Mouse (Mus musculus): ENCODE measurements around the gene Gnpnat1. TPM values are rescaled to one million over a fixed set of nuclear protein-coding genes. Genes with fewer than 3 reads are reported as not detected.
A peak's percentile ranks its signal among the peaks of the same experiment; 100 is the strongest.

The Gnpnat1 gene
- polyA plus RNA-seq, 1 experiment from 2014 or later, result 36.8 TPM

DNA sequence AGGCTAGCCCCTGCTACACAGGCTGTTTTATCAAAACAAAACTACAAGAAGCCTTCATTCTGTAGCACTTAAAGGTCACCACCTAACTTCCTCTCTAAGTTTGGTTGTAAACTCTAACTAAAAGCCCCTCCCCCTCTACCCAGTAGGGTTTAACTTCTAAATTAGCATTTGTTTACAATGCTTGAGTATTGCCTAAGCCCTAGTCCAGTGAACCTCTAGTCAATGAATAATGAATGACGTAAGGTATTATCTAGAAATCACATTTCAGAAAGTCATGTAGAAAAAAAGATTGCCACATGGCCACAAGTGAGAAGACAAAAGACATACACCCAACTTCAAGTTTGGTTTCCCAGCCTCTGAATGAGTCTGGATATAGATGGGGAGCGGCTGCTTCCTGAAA is 17.2 kb downstream of the Gnpnat1 start:
- Histone ChIP-seq H3K36me3 (ENCODE audit: control insufficient read depth, insufficient read depth, low read length) (peaks cover 2% of the 10 kb centered on the region; the same call in 1 of the 2 replicates), H3K4me3 (ENCODE audit: low read depth, low read length) (peak overlapping the region; percentile 81), H3K9ac (ENCODE audit: low read depth, low read length) (no peak overlapping the region), H3K4me1 (ENCODE audit: control insufficient read depth, insufficient read depth, low read length) (peaks cover 8% of the 10 kb centered on the region), H3K27ac (ENCODE audit: low read depth, low read length) (no peak overlapping the region), H3K4me2 (peak overlapping the region; percentile 82), H3K27me3 (ENCODE audit: control insufficient read depth, insufficient read depth, low read length) (no peaks in the 10 kb centered on the region), H3K9me3 (replicated peaks; ENCODE audit: control insufficient read depth, low read length) (no peaks in the 10 kb centered on the region)
- WGBS (ENCODE audit: insufficient replicate concordance), result 20% methylated on average over 2 of the region's 2 CpGs
- ATAC-seq (replicated peaks; ENCODE audit: insufficient number of reproducible peaks, low FRiP score, low TSS enrichment), result no peak

DNA sequence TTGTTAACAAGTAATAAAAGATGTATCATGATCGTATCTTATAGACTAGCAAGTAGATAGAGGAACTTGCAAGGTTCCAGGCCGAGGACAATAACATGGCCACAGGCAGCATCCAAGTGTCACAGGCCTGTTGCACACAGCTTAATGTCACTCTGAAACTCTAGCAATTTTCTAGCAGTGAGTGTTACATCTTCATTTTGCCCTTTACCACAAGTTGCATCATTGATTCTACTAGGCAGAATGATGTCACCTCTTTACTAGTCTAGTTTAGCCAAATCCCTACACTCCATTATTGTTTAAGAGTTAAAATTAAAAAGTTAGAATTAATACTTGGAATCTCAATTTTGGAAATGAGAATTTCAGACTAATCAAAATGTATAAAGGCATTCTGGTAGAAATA is 19.1 kb downstream of the Gnpnat1 start:
- Histone ChIP-seq H3K9ac (ENCODE audit: low read depth, low read length) (no peak overlapping the region), H3K27ac (ENCODE audit: low read depth, low read length) (no peak overlapping the region), H3K4me3 (ENCODE audit: low read depth, low read length) (no peak overlapping the region), H3K4me1 (ENCODE audit: control insufficient read depth, insufficient read depth, low read length) (peaks cover 8% of the 10 kb centered on the region), H3K27me3 (ENCODE audit: control insufficient read depth, insufficient read depth, low read length) (no peaks in the 10 kb centered on the region), H3K36me3 (ENCODE audit: control insufficient read depth, insufficient read depth, low read length) (peaks cover 5% of the 10 kb centered on the region; the same call in 1 of the 2 replicates), H3K9me3 (replicated peaks; ENCODE audit: control insufficient read depth, low read length) (no peaks in the 10 kb centered on the region), H3K4me2 (no peak overlapping the region)
- no peak for ATAC-seq (replicated peaks; ENCODE audit: insufficient number of reproducible peaks, low FRiP score, low TSS enrichment)
- 85% methylated on average over 2 of the region's 2 CpGs for WGBS (ENCODE audit: insufficient replicate concordance)

- Histone ChIP-seq H3K9ac (ENCODE audit: low read depth, low read length) (no peak overlapping the region), H3K36me3 (ENCODE audit: control insufficient read depth, insufficient read depth, low read length) (peaks cover 7% of the 10 kb centered on the region; the same call in 1 of the 2 replicates), H3K27me3 (ENCODE audit: control insufficient read depth, insufficient read depth, low read length) (no peaks in the 10 kb centered on the region), H3K27ac (ENCODE audit: low read depth, low read length) (no peak overlapping the region), H3K4me3 (ENCODE audit: low read depth, low read length) (no peak overlapping the region), H3K4me2 (no peak overlapping the region), H3K9me3 (replicated peaks; ENCODE audit: control insufficient read depth, low read length) (no peaks in the 10 kb centered on the region), H3K4me1 (ENCODE audit: control insufficient read depth, insufficient read depth, low read length) (peaks cover 8% of the 10 kb centered on the region)
- WGBS (ENCODE audit: insufficient replicate concordance), result 73% methylated on average over 4 of the region's 4 CpGs
- ATAC-seq (replicated peaks; ENCODE audit: insufficient number of reproducible peaks, low FRiP score, low TSS enrichment), result no peak
Measured at GRCm38 (mm10) chr14:45382912-45383311, 21.8 kb downstream of the Gnpnat1 start.

GRCm38 (mm10) chr14:45380756-45381155 is 24.0 kb downstream of the Gnpnat1 start:
- Histone ChIP-seq H3K9me3 (replicated peaks; ENCODE audit: control insufficient read depth, low read length) (no peaks in the 10 kb centered on the region), H3K36me3 (ENCODE audit: control insufficient read depth, insufficient read depth, low read length) (peaks cover 7% of the 10 kb centered on the region; the same call in 1 of the 2 replicates), H3K27me3 (ENCODE audit: control insufficient read depth, insufficient read depth, low read length) (no peaks in the 10 kb centered on the region), H3K4me3 (ENCODE audit: low read depth, low read length) (no peak overlapping the region), H3K4me2 (no peak overlapping the region), H3K27ac (ENCODE audit: low read depth, low read length) (no peak overlapping the region), H3K9ac (ENCODE audit: low read depth, low read length) (no peak overlapping the region), H3K4me1 (ENCODE audit: control insufficient read depth, insufficient read depth, low read length) (no peaks in the 10 kb centered on the region)
- ATAC-seq (replicated peaks; ENCODE audit: insufficient number of reproducible peaks, low FRiP score, low TSS enrichment), result no peak
- WGBS (ENCODE audit: insufficient replicate concordance), result 83% methylated on average over 6 of the region's 6 CpGs

GRCm38 (mm10) chr14:45378771-45379170 is 25.9 kb downstream of the Gnpnat1 start:
- WGBS (ENCODE audit: insufficient replicate concordance), result 82% methylated on average over 3 of the region's 3 CpGs
- Histone ChIP-seq H3K4me2 (no peak overlapping the region), H3K4me3 (ENCODE audit: low read depth, low read length) (no peak overlapping the region), H3K9ac (ENCODE audit: low read depth, low read length) (no peak overlapping the region), H3K27ac (ENCODE audit: low read depth, low read length) (no peak overlapping the region), H3K27me3 (ENCODE audit: control insufficient read depth, insufficient read depth, low read length) (no peaks in the 10 kb centered on the region), H3K9me3 (replicated peaks; ENCODE audit: control insufficient read depth, low read length) (no peaks in the 10 kb centered on the region), H3K36me3 (ENCODE audit: control insufficient read depth, insufficient read depth, low read length) (peaks cover 7% of the 10 kb centered on the region; the same call in 1 of the 2 replicates), H3K4me1 (ENCODE audit: control insufficient read depth, insufficient read depth, low read length) (no peaks in the 10 kb centered on the region)
- ATAC-seq (replicated peaks; ENCODE audit: insufficient number of reproducible peaks, low FRiP score, low TSS enrichment), result no peak

- Histone ChIP-seq H3K27me3 (ENCODE audit: control insufficient read depth, insufficient read depth, low read length) (no peaks in the 10 kb centered on the region), H3K9ac (ENCODE audit: low read depth, low read length) (no peak overlapping the region), H3K4me1 (ENCODE audit: control insufficient read depth, insufficient read depth, low read length) (no peaks in the 10 kb centered on the region), H3K36me3 (ENCODE audit: control insufficient read depth, insufficient read depth, low read length) (peaks cover 10% of the 10 kb centered on the region), H3K27ac (ENCODE audit: low read depth, low read length) (no peak overlapping the region), H3K4me2 (no peak overlapping the region), H3K9me3 (replicated peaks; ENCODE audit: control insufficient read depth, low read length) (no peaks in the 10 kb centered on the region), H3K4me3 (ENCODE audit: low read depth, low read length) (no peak overlapping the region)
- no peak for ATAC-seq (replicated peaks; ENCODE audit: insufficient number of reproducible peaks, low FRiP score, low TSS enrichment)
- WGBS (ENCODE audit: insufficient replicate concordance), result 84% methylated on average over 6 of the region's 6 CpGs
Measured at GRCm38 (mm10) chr14:45365196-45365587, 39.5 kb downstream of the Gnpnat1 start.

DNA sequence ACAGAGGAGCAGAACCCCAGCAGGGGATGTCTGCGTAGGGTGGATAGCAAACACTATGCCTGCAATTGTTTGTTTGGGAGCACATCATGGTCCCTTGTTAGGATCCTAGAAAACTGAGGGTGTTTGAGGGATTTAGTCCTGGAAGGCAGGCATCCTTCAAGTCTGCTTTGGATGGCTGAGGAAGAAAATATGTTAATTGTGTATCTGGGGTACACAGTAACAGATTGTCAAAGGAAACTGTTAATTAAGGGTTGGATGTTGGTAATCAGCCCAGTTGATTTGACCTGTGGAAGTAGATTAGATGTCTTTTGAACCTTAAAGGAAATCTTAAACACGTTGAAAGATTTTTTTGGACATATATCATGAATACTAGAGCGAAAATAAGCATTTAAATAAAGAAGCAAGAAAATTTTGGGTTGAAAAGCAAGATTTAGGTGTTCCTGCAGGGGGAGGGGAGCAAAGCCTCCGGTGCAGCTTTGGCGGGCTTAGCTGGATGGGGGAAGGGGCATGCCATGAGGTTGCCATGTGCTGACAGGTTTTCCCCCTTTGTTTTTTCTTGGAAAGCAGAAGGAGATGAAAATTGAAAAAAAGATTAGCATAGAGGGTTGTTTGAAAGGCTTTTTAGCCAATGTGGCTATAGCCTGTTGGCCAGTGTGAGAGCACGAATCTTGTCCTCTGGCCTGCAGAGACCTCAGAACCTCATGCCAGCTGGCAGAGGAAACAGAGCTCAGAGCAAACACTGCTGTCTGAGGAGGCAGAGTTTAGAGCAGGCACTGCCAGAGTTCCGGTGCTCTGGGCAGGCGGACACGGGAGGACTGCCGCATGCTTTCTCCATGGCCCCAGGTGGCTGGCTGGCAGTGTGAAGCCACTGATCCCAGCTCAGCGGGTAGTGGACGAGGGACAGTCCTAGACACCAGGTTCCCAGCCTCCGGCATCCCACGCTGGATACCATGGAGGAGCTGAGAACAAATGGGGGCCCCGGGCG is 40.2 kb downstream of the Gnpnat1 start:
- H3K4me2 ChIP-seq, result no peak overlapping the region
- H3K36me3 ChIP-seq (ENCODE audit: control insufficient read depth, insufficient read depth, low read length), result peaks cover 4% of the 10 kb centered on the region
- no peak overlapping the region for H3K9ac ChIP-seq (ENCODE audit: low read depth, low read length)
- no peak overlapping the region for H3K4me3 ChIP-seq (ENCODE audit: low read depth, low read length)
- ATAC-seq (replicated peaks; ENCODE audit: insufficient number of reproducible peaks, low FRiP score, low TSS enrichment), result no peak
- H3K9me3 ChIP-seq (replicated peaks; ENCODE audit: control insufficient read depth, low read length), result no peaks in the 10 kb centered on the region
- no peaks in the 10 kb centered on the region for H3K27me3 ChIP-seq (ENCODE audit: control insufficient read depth, insufficient read depth, low read length)
- H3K4me1 ChIP-seq (ENCODE audit: control insufficient read depth, insufficient read depth, low read length), result no peaks in the 10 kb centered on the region
- WGBS (ENCODE audit: insufficient replicate concordance), result 77% methylated on average over 16 of the region's 16 CpGs
- no peak overlapping the region for H3K27ac ChIP-seq (ENCODE audit: low read depth, low read length)

GRCm38 (mm10) chr14:45350931-45351859 is 53.5 kb downstream of the Gnpnat1 start, which contains the start of gene Styx:
Styx (plus strand) TSS chr14:45351093.
- Histone ChIP-seq H3K4me2 (peak within 1 kb of the TSS; percentile 75), H3K9me3 (replicated peaks; ENCODE audit: control insufficient read depth, low read length) (no peaks in the 10 kb centered on the region), H3K27me3 (ENCODE audit: control insufficient read depth, insufficient read depth, low read length) (no peaks in the 10 kb centered on the region), H3K4me1 (ENCODE audit: control insufficient read depth, insufficient read depth, low read length) (peaks cover 8% of the 10 kb centered on the region), H3K27ac (ENCODE audit: low read depth, low read length) (peak within 1 kb of the TSS; percentile 83), H3K9ac (ENCODE audit: low read depth, low read length) (peak within 1 kb of the TSS; percentile 77), H3K36me3 (ENCODE audit: control insufficient read depth, insufficient read depth, low read length) (peaks cover 4% of the 10 kb centered on the region; the same call in 1 of the 2 replicates), H3K4me3 (ENCODE audit: low read depth, low read length) (peak within 1 kb of the TSS; percentile 81)
- ATAC-seq (replicated peaks; ENCODE audit: insufficient number of reproducible peaks, low FRiP score, low TSS enrichment), result peak; percentile 98
- under 1% methylated on average over 68 of the region's 93 CpGs for WGBS (ENCODE audit: insufficient replicate concordance)
